Mouse (Mus musculus): ENCODE measurements around the gene Abhd5.

DNA sequence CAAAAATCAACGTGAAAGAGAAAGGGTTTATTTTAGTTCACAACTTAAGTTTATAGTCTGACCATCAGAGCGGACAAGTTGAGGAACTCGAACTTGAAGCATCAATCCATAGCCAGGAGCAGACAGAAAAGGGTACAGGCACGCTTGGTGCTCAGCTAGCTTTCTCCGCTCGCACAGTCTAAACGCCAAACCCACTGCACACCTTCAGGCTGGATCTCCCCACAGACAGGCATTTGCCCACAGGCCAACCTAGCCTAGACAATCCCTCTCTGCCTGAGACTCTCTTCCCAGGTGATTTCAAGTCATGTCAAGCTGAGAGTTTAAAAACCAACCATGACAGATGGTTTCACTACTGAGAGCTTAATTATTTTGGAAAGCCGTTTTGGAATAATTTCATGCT, 6.8 kb upstream of the Abhd5 start:
- TF ChIP-seq EP300 (IDR thresholded peaks at IDR 0.05; ENCODE audit: low read depth in 1 of 2, low read length in 2 of 2) = no peak
- TF ChIP-seq POLR2A (IDR thresholded peaks at IDR 0.05; ENCODE audit: control insufficient read depth in 1 of 2, insufficient read depth in 1 of 2, low read depth in 1 of 2, low read length in 2 of 2, poor library complexity in 1 of 2) = no peak
- no peak for TF ChIP-seq CTCF (IDR thresholded peaks at IDR 0.05 in 2 of 3, conservative IDR thresholded peaks at IDR 0.05 in 1 of 3; ENCODE audit: control insufficient read depth in 1 of 3, insufficient read depth in 1 of 3, low read depth in 2 of 3, low read length in 3 of 3, poor library complexity in 1 of 3, severe bottlenecking in 1 of 3)

Data from MEL (cell line).